Mouse (Mus musculus) heart, postnatal 4 days (tissue): ENCODE data around the gene Rspo3. TPM values are rescaled to one million over a fixed set of nuclear protein-coding genes. Genes with fewer than 3 reads are reported as not detected.

ENCODE experiments used
- DNase-seq: peaks from one replicate; pipeline ENCODE4 v3.0.0; 2021
- total RNA-seq, 2 experiments: library from RNA; stranded (reverse); gene quantifications; 2 replicates each; pipeline ENCODE4 v1.2.3; 2021

Gene Rspo3
- total RNA-seq, 2 experiments from 2014 or later, result 0.43 to 0.60 TPM

- no peak for DNase-seq
Observed at GRCm38 (mm10) chr10:29432935-29433453, 102.7 kb downstream of the Rspo3 start.

GRCm38 (mm10) chr10:29426660-29427059, 109.0 kb downstream of the Rspo3 start:
- DNase-seq, result no peak

DNA sequence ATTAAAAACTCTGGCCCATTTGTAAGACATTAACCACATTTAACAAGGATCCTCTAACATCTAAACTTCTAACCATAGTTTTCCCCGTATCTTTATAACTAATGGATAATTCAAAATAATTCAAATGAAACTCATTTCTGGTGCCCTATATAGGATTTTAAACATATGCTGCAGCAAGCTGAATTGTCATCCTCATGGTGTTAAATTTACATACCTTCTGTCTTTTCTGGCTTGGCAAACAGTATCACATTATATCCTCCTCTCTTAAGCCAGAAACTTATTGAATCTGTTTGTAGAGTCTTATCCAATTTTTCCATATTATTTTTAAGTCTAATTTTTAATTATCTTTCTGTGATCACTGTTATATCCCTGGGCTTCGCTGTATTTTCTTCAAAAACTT, 111.1 kb downstream of the Rspo3 start:
- DNase-seq, result no peak

GRCm38 (mm10) chr10:29414361-29414760, 121.3 kb downstream of the Rspo3 start:
- no peak for DNase-seq

DNA sequence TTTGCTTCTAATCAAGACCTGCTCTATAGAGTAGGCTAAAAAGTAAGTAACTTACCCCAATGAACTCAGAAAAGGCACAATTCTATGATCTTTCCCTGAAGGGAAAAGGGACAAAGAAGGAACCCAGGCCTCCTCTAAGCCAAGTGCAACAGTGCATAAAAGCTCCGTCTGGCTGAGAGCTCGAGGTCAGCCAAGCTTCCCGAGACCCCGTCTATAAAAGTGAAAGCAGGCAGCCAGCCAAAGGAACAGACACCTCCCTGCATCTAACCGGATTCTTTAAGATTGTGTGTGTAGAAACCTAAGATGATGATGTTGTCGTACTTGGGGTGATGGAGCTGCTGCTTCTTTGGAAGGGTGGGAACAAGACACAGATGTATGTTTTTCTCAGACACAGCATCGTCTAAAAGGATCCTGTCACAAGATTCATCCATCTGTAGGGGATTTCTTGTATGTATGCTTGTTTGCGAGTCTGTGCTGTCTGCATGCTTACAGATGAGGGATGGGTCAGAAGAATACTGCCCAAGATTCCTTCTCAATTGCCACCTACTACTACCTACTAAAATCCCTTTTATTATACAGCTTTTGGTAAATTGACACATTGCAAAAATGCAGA, 132.9 kb downstream of the Rspo3 start:
- DNase-seq, result no peak

Other genes starting within 250 kb of the Rspo3 start
- gene Echdc1, start 222.7 kb downstream of the Rspo3 start, total RNA-seq, result 10 to 100 TPM; 25.4 to 26.6 TPM
- gene Rnf146, start 173.4 kb downstream of the Rspo3 start, total RNA-seq, result 10 to 100 TPM; 46.2 to 54.7 TPM